Mouse (Mus musculus): ENCODE measurements at regions not wholly inside any gene's neighbourhood (a gene's known extent, or its start where the extent isn't known, plus 50 kb on each side); places are given as distances from the start of the nearest gene placed in this dataset.

GRCm38 (mm10) chr8:30946154-30947065, 2482.1 kb upstream of the 5930422O12Rik start:
- no peak for DNase-seq (ENCODE audit: low spot score in 2 of 2)

DNA sequence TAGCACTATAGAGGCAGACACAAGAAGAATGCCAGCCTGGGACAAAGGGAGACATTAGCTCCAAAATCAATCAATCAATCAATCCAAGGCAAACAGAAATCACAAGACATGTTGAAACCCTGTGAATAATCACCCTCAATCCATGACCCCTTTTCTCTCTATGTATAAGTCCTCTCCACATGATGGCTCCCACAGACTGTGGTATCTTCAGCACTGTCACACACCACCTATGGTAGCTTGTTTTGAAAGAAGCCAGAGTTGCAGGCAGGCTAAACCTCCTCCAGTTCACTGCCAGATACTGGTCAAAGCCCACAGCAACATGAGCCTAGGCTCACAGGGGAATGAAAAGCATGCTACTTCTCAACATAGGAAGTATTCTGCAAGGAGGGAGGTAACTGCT, 2475.7 kb upstream of the 5930422O12Rik start:
- DNase-seq (ENCODE audit: low spot score in 2 of 2), result no peak

DNA sequence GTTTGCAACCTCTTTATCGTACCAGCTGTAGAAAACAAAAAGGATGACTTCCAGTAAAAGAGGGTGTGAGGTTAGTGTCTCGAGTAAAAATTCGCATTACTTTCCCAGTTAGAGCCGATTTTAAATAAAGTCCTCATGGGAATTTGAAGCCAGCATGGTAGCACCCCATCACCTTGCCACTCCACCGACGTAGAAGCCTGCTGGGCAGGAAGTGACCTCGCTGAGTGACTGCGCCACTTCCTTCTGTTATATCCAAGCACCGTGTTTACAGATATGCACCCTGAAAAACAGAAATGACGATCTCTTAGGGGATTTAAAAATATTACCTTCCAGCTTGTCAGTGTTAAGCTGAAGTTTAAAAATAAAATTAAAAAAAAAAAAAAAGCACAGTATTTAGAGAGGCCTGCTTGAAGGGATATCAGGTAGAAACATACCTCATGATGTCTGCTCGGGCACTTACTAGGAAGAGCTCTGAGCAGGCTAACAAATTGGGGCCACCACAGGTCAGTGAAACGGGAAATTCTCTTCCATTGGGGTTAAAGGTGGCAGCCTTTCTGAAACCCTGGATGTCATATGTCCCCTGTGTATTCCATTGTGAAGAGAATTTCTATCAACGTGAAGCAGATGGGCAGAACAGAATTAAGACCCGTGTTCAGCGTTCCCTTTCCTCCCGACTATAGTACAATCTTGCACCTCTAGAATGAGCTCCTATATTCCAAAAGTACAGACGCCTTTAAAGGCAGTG, 2468.9 kb upstream of the 5930422O12Rik start:
- DNase-seq (ENCODE audit: low spot score in 2 of 2), result no peak

GRCm38 (mm10) chr8:30960486-30960885, 2468.0 kb upstream of the 5930422O12Rik start:
- DNase-seq (ENCODE audit: low spot score in 2 of 2), result no peak

DNA sequence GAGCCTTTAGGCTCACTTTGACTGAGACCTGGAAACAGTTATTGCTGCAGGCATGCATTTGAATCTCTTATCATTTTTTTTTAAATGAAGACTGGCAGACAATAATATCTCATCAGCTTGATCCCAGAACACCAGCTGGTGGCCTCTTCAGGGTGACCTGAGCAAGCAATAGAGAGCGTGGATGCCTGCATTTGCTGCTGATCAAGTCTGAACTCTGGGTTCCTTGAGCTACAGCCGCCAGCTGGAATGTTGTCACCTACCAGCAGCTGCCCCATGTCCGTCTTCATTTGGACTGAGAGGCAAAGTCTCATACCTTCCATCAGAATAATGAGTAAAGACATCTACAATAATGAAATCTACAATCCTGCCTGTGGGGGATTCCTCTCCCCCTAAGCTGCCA, 2466.3 kb upstream of the 5930422O12Rik start:
- no peak for DNase-seq (ENCODE audit: low spot score in 2 of 2)

- DNase-seq (ENCODE audit: low spot score in 2 of 2), result no peak
These were observed 2445.7 kb upstream of the 5930422O12Rik start for GRCm38 (mm10) chr8:30982814-30983213.

GRCm38 (mm10) chr8:30988051-30988450, 2440.5 kb upstream of the 5930422O12Rik start:
- no peak for DNase-seq (ENCODE audit: low spot score in 2 of 2)

DNA sequence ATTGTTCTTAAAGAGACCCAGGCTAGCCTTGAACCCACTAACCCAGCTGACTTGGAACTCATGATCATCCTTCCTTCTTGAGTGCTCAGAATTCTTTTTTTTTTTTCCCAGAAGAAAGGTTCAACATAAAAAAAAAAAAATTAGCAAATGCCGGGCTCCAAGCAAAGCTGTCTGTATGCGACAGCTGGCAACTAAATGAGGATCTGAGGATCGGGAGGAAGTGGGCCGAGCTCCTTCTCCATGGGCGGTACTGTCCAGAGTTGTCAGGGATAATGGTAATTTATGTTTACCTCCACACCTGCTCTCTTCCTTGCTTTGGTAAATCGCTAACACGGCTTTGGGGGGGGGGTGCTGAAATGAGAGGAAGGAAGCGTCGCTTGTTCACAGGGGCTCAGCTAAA, 2429.9 kb upstream of the 5930422O12Rik start:
- DNase-seq (ENCODE audit: low spot score in 2 of 2), result no peak

DNA sequence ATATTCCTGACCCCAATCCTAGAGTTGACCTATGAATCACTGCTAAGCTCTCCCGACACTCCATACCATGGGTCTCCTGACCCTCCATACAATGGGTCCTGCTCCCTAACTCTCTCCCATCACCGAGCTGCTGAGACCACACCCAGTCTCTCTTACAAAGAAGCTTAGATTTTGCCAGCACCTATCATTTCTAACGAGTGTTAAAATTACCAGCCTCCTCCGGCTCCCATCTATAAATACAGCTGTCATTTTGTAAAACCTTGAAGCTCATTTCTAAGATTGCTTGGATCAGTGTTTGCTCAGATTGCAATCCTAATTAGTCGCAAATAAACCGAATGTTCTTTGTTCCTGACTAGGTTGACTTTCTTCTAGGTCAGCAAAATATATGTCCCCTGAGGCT, 2428.4 kb upstream of the 5930422O12Rik start:
- DNase-seq (ENCODE audit: low spot score in 2 of 2), result no peak

GRCm38 (mm10) chr8:31001980-31002730, 2426.4 kb upstream of the 5930422O12Rik start:
- no peak for DNase-seq (ENCODE audit: low spot score in 2 of 2)

DNA sequence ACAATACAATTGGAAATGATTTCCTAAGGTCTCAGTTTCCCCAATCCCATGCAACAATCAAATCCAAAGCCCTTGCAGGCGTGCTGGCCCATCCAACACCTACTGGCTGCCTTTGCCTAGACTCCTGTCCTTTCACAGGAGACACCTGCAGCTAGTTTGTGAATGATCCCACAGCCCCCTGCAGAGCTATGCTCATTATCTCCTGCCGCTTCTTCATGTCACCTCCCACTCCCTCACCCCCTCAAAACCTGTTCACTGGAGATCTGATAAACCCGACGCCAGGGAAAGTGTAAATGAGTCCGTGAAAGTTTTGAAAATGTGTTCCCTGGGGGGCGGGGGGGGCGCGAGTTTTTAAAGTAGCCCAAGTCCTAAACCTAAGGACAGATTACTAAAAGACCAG, 2420.2 kb upstream of the 5930422O12Rik start:
- DNase-seq (ENCODE audit: low spot score in 2 of 2), result peak in 1 of 2 experiments; percentile 23

- DNase-seq (ENCODE audit: low spot score in 2 of 2), result peak; percentile 37 to 41
These were observed 2416.4 kb upstream of the 5930422O12Rik start for GRCm38 (mm10) chr8:31012068-31012467.

DNA sequence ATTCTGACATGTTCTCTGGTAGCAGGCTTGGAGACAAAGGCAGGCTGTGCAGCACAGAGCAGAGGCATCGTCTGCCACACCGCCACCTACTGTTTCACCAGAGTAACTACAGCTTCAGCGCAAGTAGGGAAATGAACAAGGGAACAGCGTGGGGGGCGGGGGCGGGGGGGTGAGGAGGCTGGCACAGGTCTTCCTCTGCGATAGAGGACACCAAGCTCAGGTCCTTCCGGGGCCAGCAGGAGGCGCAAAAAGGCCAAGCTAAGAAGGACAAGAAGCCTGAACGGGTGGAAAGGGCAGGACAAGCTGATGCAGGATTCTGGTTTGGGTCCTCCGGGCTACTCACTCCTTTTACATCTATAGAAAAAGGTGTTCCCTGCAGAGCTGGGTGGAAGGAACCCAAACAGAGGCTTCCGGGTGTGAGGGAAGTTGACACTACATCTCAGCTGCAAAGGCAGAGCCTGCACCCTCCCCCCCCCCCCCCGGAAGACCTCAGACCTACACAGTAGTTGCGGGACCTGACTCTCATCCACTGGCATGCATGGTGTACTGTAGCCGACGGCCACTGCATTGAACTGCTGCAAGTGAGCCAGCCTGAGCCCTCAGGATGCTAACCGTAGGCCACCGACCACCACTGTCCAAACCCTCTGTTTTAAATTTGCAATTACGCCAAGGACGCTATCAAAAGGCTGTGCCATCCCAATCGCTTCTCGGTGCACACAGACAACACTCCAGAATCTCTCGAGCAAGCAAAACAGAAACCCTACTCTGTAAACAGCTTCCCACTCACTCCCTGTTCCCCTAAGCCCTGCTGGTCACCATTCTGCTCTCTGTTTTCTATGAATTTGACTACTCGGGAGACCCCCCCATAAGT, 2396.6 kb upstream of the 5930422O12Rik start:
- DNase-seq (ENCODE audit: low spot score in 2 of 2), result peak; percentile 42 to 49

DNA sequence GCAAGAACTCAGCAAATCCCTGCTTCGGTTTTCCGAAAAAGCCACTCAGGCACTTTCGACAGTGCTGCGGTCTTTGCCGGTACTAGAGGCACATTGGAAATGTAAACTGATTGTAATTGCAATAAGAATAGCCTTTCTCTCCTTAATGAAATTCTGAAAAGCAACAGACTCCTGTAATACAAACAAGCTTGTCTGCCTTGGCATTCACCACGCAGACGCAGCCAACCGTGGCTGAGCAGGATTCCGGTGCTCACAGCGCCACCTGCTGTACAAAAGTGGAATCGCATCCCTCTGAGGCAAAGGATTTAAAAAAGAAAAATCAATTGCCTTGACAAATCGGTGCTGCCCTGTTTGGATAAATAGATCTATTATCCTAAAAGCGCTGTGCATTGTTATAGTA, 2395.2 kb upstream of the 5930422O12Rik start:
- peak; percentile 84 to 95 for DNase-seq (ENCODE audit: low spot score in 2 of 2)

GRCm38 (mm10) chr8:31036892-31037291, 2391.6 kb upstream of the 5930422O12Rik start:
- no peak for DNase-seq (ENCODE audit: low spot score in 2 of 2)
